Mouse (Mus musculus) spleen, postnatal 0 days (tissue): ENCODE results near the gene Gm21834. TPM values are rescaled to one million over a fixed set of nuclear protein-coding genes. Genes with fewer than 3 reads are reported as not detected.

Experiments used
- polyA plus RNA-seq: library from polyadenylated mRNA; unstranded; fragments of >200 nt; fragmentation: Nextera tagmentation; extraction: Ambion mirVana; gene quantifications from 2 replicates; pipeline ENCODE4 v1.2.1, GENCODE M21; 2015

The Gm21834 gene
- not detected in 2 replicates for polyA plus RNA-seq

DNA sequence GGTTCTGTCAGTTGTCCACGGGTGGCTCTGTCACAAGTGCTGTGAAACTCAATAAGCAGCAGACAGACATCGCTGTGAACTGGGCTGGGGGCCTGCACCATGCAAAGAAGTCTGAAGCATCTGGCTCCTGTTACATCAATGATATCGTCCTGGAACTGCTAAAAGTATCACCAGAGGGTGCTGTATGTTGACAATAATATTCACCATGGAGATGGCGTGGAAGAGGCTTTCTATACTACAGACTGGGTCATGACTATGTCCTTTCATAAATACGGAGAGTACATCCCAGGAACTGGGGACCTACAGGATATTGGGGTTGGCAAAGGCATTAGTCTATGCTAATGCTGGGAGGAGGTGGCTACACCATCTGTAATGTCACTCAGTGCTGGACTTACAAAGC is at the start of gene Gm21834:
Gm21834 (minus strand) TSS at position 101 of the 400 bp plus-strand sequence.

DNA sequence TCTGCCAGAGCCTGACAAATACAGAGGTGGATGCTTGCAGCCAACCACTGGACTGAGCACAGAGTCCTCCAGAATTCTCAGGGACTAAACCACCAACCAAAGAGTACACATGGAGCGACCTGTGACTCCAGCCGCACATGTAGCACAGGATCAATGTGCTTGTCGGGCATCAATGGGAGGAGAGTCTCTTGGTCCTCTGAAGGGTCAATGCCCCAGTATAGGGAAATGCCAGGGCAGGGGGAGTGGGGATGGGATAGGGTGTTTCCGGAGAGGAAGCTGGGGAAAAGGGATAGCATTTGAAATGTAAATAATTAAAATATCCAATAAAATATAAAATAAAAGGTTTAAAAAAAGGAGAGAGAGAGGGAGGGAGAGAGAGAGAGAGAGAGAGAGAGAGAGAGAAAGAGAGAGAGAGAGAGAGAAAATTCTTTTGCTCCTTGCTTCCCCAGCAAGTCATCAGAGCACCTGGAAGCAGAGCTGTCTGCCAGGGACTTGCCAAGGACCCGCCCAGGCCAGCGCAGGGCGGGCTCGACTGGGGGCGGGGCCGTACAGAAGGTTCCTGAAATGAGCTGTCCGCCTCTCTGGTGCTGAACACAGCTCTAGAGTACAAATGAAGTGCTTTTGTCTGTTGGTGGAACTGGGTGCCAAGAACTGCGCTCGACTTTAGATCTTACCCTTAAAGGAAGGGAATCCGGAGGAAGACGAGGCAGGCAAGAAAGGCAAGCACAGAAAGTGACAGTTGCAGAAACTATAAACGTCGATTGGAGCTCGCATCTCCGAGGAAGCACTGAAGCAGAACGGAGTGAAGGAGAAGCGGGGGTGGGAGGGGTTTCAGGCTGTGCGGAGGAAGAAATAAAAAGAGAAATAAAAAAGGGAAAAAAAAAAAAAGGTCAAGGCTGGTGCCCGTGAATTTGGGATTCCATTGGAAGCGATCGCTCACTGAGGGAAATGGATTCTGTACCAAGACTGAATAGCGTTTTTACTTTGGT is 26.9 kb upstream of the Gm21834 start, which contains the start of gene Cntnap5c:
Cntnap5c (plus strand) TSS at position 949 of the 989 bp plus-strand sequence.

Other genes with a start within 250 kb of the Gm21834 start
- not detected in 2 replicates for gene Vmn2r120, start 196.7 kb downstream of the Gm21834 start, polyA plus RNA-seq
- not detected in 2 replicates for gene Cntnap5c, start 27.4 kb upstream of the Gm21834 start, polyA plus RNA-seq